Mouse (Mus musculus): ENCODE results near the gene Mtmr2. TPM values are rescaled to one million over a fixed set of nuclear protein-coding genes. Genes with fewer than 3 reads are reported as not detected.
"Not testable (repeated sequence)": the region's sequence is repeated elsewhere in the genome, so short reads cannot be mapped to it uniquely, and the experiment has no call there.

Gene Mtmr2
- polyA plus RNA-seq, 1 experiment from 2014 or later: 63.4 TPM

GRCm38 (mm10) chr9:13749675-13749998 lies 1.4 kb downstream of the Mtmr2 start:
- Histone ChIP-seq H3K9me3 (0 out of 2 replicates have a peak, but pooled peaks cover 3% of the 10 kb centered on the region), H3K36me3 (no peaks in the 10 kb centered on the region), H3K4me1 (peaks cover 24% of the 10 kb centered on the region), H3K27ac (replicated peaks) (peak overlapping the region; percentile 87; the same call in 1 of the 2 replicates), H3K9ac (replicated peaks) (peak overlapping the region; percentile 93), H3K4me2 (replicated peaks) (peak overlapping the region; percentile 61), H3K4me3 (peak overlapping the region; percentile 79), H3K27me3 (no peaks in the 10 kb centered on the region)
- 1% methylated on average over 7 of the region's 7 CpGs for WGBS
- no peak for ATAC-seq (replicated peaks)

GRCm38 (mm10) chr9:13752543-13752942 lies 4.3 kb downstream of the Mtmr2 start:
- Histone ChIP-seq H3K9ac (replicated peaks) (no peak overlapping the region), H3K36me3 (no peaks in the 10 kb centered on the region), H3K9me3 (0 out of 2 replicates have a peak, but pooled peaks cover 3% of the 10 kb centered on the region), H3K27ac (replicated peaks) (no peak overlapping the region), H3K27me3 (no peaks in the 10 kb centered on the region), H3K4me1 (peaks cover 24% of the 10 kb centered on the region), H3K4me3 (no peak overlapping the region), H3K4me2 (replicated peaks) (no peak overlapping the region)
- 79% methylated on average over 4 of the region's 4 CpGs for WGBS
- no peak for ATAC-seq (replicated peaks)

- Histone ChIP-seq H3K9me3 (0 out of 2 replicates have a peak, but pooled peaks cover 5% of the 10 kb centered on the region), H3K4me2 (replicated peaks) (no peak overlapping the region), H3K4me1 (0 out of 2 replicates have a peak, but pooled peaks cover 7% of the 10 kb centered on the region), H3K27ac (replicated peaks) (no peak overlapping the region), H3K4me3 (no peak overlapping the region), H3K27me3 (no peaks in the 10 kb centered on the region), H3K36me3 (no peaks in the 10 kb centered on the region), H3K9ac (replicated peaks) (no peak overlapping the region)
- no peak for ATAC-seq (replicated peaks)
- WGBS: 96% methylated on average over 3 of the region's 3 CpGs
Observed at GRCm38 (mm10) chr9:13760430-13760829, 12.2 kb downstream of the Mtmr2 start.

GRCm38 (mm10) chr9:13765624-13766023 lies 17.4 kb downstream of the Mtmr2 start:
- ATAC-seq (replicated peaks): no peak
- 41% methylated on average over 2 of the region's 2 CpGs for WGBS

GRCm38 (mm10) chr9:13766570-13766969 lies 18.4 kb downstream of the Mtmr2 start:
- 84% methylated on average over 7 of the region's 7 CpGs for WGBS
- H3K4me2 ChIP-seq (replicated peaks): no peak overlapping the region

More at GRCm38 (mm10) chr9:13765624-13766023, 17.4 kb downstream of the Mtmr2 start:
- H3K9ac ChIP-seq (replicated peaks): no peak overlapping the region
- no peaks in the 10 kb centered on the region for H3K9me3 ChIP-seq
- no peak overlapping the region for H3K4me3 ChIP-seq
- no peaks in the 10 kb centered on the region for H3K27me3 ChIP-seq
- H3K27ac ChIP-seq (replicated peaks): no peak overlapping the region
- H3K36me3 ChIP-seq: no peaks in the 10 kb centered on the region
- peaks cover 8% of the 10 kb centered on the region; the same call in 1 of the 2 replicates for H3K4me1 ChIP-seq
- H3K4me2 ChIP-seq (replicated peaks): no peak overlapping the region

GRCm38 (mm10) chr9:13774732-13775131 lies 26.5 kb downstream of the Mtmr2 start:
- Histone ChIP-seq H3K9me3 (no peaks in the 10 kb centered on the region), H3K4me3 (no peak overlapping the region), H3K27me3 (no peaks in the 10 kb centered on the region), H3K4me2 (replicated peaks) (no peak overlapping the region), H3K9ac (replicated peaks) (no peak overlapping the region), H3K27ac (replicated peaks) (no peak overlapping the region), H3K4me1 (no peaks in the 10 kb centered on the region; the same call in 1 of the 2 replicates), H3K36me3 (no peaks in the 10 kb centered on the region)
- 93% methylated on average over 1 of the region's 1 CpGs for WGBS
- ATAC-seq (replicated peaks): no peak

More at GRCm38 (mm10) chr9:13766570-13766969, 18.4 kb downstream of the Mtmr2 start:
- Histone ChIP-seq H3K4me1 (peaks cover 8% of the 10 kb centered on the region; the same call in 1 of the 2 replicates), H3K9me3 (no peaks in the 10 kb centered on the region), H3K36me3 (no peaks in the 10 kb centered on the region), H3K27ac (replicated peaks) (no peak overlapping the region), H3K27me3 (no peaks in the 10 kb centered on the region), H3K4me3 (no peak overlapping the region), H3K9ac (replicated peaks) (no peak overlapping the region)
- ATAC-seq (replicated peaks): no peak

GRCm38 (mm10) chr9:13781985-13782384 lies 33.8 kb downstream of the Mtmr2 start:
- Histone ChIP-seq H3K9me3 (no peaks in the 10 kb centered on the region; the same call in 1 of the 2 replicates), H3K36me3 (peaks cover 11% of the 10 kb centered on the region; the same call in 1 of the 2 replicates), H3K9ac (replicated peaks) (no peak overlapping the region), H3K4me2 (replicated peaks) (no peak overlapping the region), H3K27ac (replicated peaks) (no peak overlapping the region), H3K4me1 (no peaks in the 10 kb centered on the region), H3K4me3 (no peak overlapping the region), H3K27me3 (no peaks in the 10 kb centered on the region)
- 96% methylated on average over 1 of the region's 1 CpGs for WGBS
- no peak for ATAC-seq (replicated peaks)

- not testable (repeated sequence) for H3K27me3 ChIP-seq; H3K27ac ChIP-seq (replicated peaks); H3K9ac ChIP-seq (replicated peaks); H3K9me3 ChIP-seq; H3K4me2 ChIP-seq (replicated peaks); ATAC-seq (replicated peaks); H3K4me1 ChIP-seq; H3K4me3 ChIP-seq
- 99% methylated on average over 8 of the region's 8 CpGs for WGBS
- H3K36me3 ChIP-seq: peaks cover 32% of the 10 kb centered on the region
Observed at GRCm38 (mm10) chr9:13790864-13791263, 42.7 kb downstream of the Mtmr2 start.

- H3K36me3 ChIP-seq: peaks cover 33% of the 10 kb centered on the region
Observed at GRCm38 (mm10) chr9:13794302-13794701, 46.1 kb downstream of the Mtmr2 start.

GRCm38 (mm10) chr9:13794756-13795155 lies 46.5 kb downstream of the Mtmr2 start:
- Histone ChIP-seq H3K4me1 (no peaks in the 10 kb centered on the region), H3K9ac (replicated peaks) (no peak overlapping the region), H3K4me2 (replicated peaks) (no peak overlapping the region), H3K27ac (replicated peaks) (no peak overlapping the region), H3K36me3 (peaks cover 34% of the 10 kb centered on the region; the same call in 1 of the 2 replicates), H3K4me3 (no peak overlapping the region), H3K9me3 (no peaks in the 10 kb centered on the region), H3K27me3 (no peaks in the 10 kb centered on the region)
- ATAC-seq (replicated peaks): no peak
- 97% methylated on average over 2 of the region's 2 CpGs for WGBS

More at GRCm38 (mm10) chr9:13794302-13794701, 46.1 kb downstream of the Mtmr2 start:
- no peak overlapping the region for H3K4me3 ChIP-seq
- no peak overlapping the region for H3K4me2 ChIP-seq (replicated peaks)
- no peaks in the 10 kb centered on the region for H3K9me3 ChIP-seq
- H3K4me1 ChIP-seq: no peaks in the 10 kb centered on the region
- H3K27me3 ChIP-seq: no peaks in the 10 kb centered on the region
- H3K9ac ChIP-seq (replicated peaks): no peak overlapping the region
- no peak for ATAC-seq (replicated peaks)
- 72% methylated on average over 1 of the region's 1 CpGs for WGBS
- H3K27ac ChIP-seq (replicated peaks): no peak overlapping the region

GRCm38 (mm10) chr9:13804480-13804879 lies 56.3 kb downstream of the Mtmr2 start:
- Histone ChIP-seq H3K9ac (replicated peaks) (no peak overlapping the region), H3K4me2 (replicated peaks) (no peak overlapping the region), H3K36me3 (peaks cover 70% of the 10 kb centered on the region), H3K27me3 (no peaks in the 10 kb centered on the region), H3K4me1 (no peaks in the 10 kb centered on the region), H3K4me3 (no peak overlapping the region), H3K27ac (replicated peaks) (no peak overlapping the region), H3K9me3 (no peaks in the 10 kb centered on the region)
- ATAC-seq (replicated peaks): no peak
- WGBS: 78% methylated on average over 1 of the region's 1 CpGs

- H3K27ac ChIP-seq (replicated peaks): no peak overlapping the region
- peaks cover 77% of the 10 kb centered on the region for H3K36me3 ChIP-seq
- no peak overlapping the region for H3K9ac ChIP-seq (replicated peaks)
- no peaks in the 10 kb centered on the region for H3K9me3 ChIP-seq
- no peaks in the 10 kb centered on the region for H3K4me1 ChIP-seq
- no peak for ATAC-seq (replicated peaks)
- no peak overlapping the region for H3K4me3 ChIP-seq
- H3K27me3 ChIP-seq: no peaks in the 10 kb centered on the region
- H3K4me2 ChIP-seq (replicated peaks): no peak overlapping the region
- WGBS: 94% methylated on average over 7 of the region's 7 CpGs
Observed at GRCm38 (mm10) chr9:13806854-13807253, 58.6 kb downstream of the Mtmr2 start.

GRCm38 (mm10) chr9:13807657-13808056 lies 59.4 kb downstream of the Mtmr2 start:
- 93% methylated on average over 5 of the region's 5 CpGs for WGBS
- no peak overlapping the region for H3K27ac ChIP-seq (replicated peaks)
- H3K27me3 ChIP-seq: no peaks in the 10 kb centered on the region
- peaks cover 80% of the 10 kb centered on the region for H3K36me3 ChIP-seq
- no peak overlapping the region for H3K9ac ChIP-seq (replicated peaks)
- H3K4me3 ChIP-seq: no peak overlapping the region
- H3K9me3 ChIP-seq: no peaks in the 10 kb centered on the region
- no peak overlapping the region for H3K4me2 ChIP-seq (replicated peaks)
- ATAC-seq (replicated peaks): no peak
- H3K4me1 ChIP-seq: no peaks in the 10 kb centered on the region

Data from forebrain, embryonic 15.5 days (tissue).